Mouse (Mus musculus) natural killer cell, adult 2 months (primary cell): Measurements from ENCODE around the gene Pum1.

Source experiments
- DNase-seq, 2 experiments: peaks; one replicate each; pipeline ENCODE4 v3.0.0; 2022; ENCODE audit warnings: low spot score in 2 of 2

Pum1 gene

DNA sequence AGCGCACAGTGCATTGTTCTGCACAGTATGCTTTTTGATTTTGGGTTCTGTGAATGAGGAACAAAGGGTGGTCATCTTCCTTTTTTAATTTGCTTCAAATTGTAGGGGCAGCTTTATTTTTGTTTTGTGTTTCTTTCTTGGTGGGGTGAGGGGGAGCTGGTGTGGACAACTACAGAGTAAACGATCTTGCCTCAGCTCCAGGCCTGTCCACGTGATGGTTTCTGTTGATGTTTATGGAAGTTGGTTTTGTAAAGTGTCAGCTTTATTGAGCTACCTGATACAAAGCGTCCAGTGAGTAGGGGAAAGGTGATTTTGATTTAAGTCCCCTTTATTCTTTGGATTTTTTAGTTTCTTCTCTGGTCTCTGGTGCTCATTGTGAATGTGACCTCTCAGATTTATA, 72.8 kb downstream of the Pum1 start:
- no peak for DNase-seq

DNA sequence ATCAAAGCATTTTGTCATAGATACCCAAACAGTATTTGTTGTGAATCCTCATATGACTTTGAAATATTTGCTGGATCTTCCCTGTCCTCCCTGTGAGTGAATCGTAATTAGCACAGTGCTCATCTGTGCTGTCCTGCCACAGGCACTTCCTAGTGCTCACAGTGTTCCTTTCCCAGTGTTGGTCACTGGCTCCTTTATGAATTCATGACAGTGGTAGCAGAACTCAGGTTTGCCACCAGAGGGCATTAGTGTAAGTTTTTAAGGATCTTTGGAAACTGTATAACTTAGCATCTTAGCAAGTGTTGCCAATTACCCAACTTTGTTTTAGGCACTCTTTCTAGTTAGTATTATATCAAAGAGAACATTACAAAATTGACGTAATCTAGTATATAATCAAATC, 75.4 kb downstream of the Pum1 start:
- peak in 1 of 2 experiments; percentile 10 for DNase-seq

DNA sequence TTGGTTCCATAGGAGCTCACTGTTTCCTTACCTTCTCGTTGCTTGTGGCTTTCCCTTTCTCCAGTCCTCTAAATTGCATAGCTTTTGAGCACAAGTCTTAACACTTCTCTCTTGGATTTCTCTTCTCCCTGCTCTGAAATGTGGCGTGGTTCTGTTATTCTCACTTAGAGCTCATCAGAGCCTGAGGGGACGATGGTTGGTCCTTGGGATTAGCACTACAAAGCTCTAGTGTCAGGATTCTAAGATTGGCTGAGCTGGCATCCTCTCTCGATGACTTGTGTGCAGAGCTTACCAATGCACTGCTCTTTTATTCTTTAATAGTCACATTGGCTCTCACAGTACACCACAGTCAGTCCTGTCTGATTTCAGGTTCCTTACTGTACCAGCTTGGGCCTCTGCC, 80.9 kb downstream of the Pum1 start:
- no peak for DNase-seq

DNA sequence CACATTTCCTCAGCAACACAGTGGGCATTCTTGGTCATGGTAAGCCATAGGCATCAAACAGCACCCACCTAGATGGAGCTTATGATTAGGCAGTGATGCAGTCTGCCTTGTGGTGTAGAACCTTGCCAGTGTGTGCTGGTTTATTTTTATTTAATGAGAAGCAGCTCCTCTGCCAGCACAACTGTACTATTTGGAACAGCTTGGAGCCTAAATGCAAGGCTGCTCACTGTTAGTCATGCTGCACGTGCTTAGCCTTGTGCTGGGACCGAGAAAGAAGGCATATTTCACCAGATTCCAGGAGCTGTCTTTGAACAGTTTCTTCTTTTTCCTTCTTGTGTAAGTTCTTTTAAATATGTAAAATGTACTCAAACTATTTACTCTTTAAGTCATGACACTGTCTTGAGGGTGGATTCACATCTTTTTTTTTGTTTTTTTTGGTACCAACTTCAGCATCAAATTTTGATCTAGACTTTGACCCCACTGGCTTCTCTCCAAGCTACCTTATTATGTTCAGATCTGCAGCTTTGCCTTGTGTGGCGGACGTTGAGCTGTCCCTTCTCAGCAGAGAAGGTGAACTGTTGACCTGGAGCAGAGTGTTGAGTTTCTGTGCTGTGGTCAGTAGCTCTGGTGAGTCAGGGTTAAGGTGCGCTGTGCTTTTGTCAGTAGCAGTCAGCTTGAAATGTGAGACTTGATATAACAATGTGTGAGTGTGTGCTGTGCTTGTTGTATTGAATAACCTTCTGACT, 82.6 kb downstream of the Pum1 start:
- no peak for DNase-seq

DNA sequence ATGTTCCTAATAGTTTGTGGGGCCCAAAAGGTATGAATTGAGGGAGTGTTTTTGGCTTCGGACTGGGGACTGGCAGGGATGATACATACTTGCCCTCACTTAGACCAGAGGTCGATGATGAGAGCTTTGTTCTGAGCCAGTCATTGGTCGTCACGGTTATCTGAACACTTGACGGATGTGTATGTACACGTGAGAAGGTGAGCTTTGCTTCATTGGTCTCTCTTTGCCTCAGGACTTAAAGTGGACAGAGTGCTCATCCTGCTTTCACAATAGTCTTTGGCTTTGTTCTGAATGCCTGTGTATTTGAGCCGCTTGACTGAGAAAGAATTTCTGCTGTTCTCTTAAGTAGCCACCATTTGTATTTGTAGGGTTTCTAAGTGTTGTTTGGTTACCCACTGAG, 86.4 kb downstream of the Pum1 start:
- no peak for DNase-seq

DNA sequence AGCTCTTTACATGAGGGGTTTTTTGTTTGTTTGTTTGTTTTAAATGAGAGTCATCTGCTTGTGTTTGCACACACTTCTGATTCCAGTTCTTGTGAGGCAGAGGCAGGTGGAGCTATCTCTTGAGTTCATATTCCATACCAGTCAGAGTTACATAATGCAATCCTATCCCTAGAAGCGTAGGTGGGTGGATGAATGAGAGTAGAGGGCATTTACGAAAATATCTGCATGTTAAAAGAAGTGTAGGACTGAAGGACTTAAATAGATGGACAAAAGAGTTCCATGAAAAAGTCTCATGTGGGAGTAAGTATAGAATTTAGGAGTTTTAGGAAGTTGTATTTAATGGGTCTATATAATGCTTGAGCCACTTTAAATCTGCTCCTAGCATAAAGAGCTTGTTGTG, 88.8 kb downstream of the Pum1 start:
- DNase-seq: no peak

DNA sequence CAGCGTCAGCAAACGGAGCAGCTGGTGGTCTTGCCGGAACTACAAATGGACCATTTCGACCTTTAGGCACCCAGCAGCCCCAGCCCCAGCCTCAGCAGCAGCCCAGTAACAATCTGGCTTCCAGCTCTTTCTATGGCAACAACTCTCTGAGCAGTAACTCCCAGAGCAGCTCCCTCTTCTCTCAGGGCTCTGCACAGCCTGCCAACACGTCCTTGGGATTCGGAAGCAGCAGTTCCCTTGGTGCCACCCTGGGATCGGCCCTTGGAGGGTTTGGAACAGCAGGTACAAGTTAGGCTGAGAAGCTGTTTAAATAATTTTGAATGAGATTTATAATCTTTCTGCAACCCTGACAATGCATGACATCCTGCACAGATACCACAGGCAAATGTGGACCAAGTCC, 89.5 kb downstream of the Pum1 start:
- no peak for DNase-seq

DNA sequence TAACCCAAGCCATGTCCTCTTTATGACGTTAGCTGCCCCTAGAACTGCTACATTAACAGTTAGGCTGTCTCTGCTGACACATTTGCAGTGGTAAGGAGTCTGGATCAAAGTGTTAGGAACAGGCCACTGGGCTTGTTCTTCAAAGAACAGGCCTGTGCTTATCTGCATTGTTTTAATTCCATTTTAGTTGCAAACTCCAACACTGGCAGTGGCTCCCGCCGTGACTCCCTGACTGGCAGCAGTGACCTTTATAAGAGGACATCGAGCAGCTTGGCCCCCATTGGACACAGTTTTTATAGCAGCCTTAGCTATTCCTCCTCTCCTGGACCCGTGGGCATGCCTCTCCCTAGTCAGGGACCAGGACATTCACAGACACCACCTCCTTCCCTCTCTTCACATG, 90.6 kb downstream of the Pum1 start:
- no peak for DNase-seq

DNA sequence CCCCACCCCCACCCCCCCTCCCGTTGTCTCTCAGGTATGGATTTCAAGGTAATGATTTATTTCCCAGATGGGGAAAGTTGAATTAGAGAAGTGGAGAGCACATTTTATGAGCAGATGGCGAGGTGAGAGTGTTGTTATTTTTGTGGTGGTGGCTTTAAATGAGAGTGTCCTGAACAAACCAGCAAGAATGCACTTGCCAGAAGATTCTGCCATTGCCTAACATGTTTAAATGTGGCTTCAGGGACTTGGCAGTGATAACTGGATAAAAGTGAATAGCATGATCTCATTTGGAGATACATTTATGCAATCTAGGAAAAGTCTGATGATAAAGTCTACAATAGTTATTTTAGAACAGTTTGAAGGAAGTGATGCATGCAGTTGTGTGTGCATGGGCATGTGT, 91.7 kb downstream of the Pum1 start:
- DNase-seq: no peak

DNA sequence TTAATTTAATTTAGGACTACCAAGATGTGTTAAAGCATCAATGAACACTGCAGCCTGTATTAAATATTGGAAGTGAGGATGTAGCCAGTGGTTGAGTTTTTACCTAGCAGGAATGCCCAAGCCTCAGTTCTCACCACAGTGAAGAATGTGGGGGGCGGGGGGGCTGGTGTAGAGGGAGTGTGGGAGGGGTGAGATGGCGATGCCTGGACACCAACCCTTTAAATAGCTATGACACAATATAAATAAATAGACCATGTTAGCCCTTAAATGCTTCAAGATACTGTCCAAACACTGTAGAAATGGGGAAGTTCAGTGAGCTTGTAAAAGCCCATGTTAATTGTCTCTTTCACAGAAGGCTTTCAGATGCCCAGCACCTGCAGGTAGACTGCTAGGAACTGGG, 96.8 kb downstream of the Pum1 start:
- no peak for DNase-seq

DNA sequence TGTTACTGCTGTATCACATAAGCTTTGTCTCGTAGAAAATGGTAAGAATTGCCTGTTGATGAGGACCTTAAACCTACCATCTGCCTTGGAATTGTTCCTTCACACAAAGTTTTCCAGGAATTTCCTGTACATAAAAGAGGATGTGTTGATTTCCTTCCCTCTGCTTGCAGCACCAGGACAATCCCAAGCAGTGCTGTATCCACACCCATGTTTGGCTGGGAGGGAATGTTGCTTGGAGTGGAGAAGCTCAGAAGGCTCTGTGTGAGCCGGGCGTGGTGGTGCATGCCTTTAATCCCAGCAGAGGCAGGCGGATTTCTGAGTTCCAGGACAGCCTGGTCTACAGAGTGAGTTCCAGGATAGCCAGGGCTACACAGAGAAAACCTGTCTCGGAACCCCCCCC, 98.7 kb downstream of the Pum1 start:
- DNase-seq: no peak

DNA sequence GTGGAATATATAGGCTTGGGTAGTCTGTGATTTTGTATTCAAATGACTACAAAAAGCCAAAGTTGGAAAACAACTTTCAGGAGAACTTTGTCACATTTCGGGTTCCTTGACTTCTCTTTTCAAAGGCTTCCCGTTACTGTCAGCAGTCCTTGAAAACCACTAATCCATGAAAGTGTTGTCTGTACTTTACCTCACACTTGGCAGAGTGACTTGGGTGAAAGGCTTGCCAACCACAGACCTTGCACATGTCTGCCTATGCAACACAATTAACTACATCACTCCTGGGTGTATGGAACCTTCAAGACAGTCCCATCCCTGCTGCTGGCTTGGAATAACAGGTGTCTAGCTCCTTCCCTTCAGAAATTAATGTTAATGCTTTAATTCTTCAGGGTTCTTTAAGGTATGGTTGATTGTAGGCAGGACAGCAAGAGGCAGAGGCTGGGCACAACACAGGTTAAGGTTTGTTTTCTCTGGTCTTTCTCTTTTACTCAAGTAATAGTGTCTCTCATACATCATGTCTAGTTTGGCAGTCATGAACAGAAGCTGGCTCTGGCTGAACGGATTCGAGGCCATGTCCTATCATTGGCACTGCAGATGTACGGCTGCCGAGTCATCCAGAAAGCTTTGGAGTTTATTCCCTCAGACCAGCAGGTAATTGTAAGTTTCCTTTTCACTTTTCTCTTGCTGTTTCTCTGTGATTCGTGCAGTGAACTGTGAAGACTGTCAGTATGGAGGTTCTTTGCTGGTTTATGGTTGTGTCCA, 102.5 kb downstream of the Pum1 start:
- no peak for DNase-seq

DNA sequence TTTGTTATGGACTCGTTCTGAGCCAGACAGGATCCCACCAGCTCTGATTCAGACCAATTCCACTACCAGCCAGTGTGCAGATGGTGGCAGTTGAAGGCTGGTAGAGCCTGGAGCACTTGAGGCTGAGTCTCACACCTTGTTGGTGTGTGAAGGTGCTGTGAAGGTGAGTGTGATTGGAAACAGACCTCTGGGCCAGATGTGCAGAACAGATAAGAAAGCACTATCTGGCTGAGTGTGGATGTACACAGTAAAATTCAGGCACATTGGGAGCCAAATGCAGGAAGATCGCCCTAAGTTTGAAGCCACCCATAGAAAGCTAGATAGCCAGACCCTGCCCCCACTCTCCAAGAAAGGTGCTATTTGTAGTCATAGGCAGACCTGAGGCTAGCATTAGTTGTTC, 103.3 kb downstream of the Pum1 start:
- DNase-seq: no peak

DNA sequence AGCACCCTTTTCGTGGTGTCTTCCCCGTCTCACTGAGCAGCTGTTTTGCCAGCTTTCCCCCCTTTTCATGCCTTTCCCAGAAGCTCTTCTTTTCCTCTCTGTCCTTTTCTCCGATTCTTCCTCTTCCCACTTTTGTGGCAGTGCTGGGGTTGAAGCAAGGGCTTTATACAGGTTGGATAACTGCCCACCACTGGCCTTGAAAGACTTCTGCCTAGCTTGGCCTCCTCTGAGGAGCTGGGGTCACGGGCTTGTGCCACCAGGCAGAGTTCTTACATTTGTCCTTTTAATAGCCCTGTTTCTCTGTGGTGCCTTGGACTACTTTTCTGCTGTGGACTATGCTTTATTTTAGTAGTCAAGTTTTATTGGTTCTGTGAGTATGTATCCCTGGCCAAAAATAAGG, 103.8 kb downstream of the Pum1 start:
- DNase-seq: no peak

DNA sequence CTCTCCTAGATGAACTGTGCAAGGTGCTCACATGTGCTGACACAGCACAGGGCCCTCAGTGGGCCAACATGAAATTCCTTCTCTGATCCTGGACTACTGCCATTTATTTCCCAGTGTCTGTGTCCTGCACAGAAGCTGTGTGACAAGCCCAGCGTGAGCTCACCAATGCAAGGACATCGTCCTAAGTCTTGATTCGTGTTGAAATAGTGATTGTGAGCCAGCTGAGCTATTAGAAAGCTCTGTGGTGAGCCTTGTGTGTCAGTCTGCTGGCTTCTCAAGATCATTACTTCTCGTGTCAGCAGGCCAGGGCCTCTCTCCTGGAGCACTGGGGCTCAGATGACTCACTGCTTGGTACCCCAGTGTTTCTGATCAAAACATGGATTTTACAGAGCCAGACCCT, 110.8 kb downstream of the Pum1 start:
- no peak for DNase-seq

DNA sequence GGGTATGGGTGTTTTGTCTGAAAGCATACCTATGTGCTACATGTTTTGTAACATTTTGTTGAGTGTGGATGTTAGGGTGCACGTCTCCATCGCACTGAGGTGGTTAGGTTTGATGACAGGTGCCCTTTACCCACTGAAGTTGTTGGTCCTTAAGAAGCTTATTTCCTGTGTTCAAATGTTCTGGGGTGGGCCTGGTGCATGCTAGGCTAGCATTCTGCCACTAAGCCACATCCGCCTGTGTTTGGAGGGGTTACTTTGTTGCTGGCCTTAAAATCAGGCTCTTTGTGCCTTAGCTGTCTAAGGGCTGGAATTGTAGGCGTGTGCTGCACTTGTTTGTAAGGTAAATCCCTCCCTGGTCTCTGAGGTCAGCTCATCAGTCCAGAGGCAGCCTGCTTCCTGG, 111.7 kb downstream of the Pum1 start:
- DNase-seq: peak in 1 of 2 experiments; percentile 21

DNA sequence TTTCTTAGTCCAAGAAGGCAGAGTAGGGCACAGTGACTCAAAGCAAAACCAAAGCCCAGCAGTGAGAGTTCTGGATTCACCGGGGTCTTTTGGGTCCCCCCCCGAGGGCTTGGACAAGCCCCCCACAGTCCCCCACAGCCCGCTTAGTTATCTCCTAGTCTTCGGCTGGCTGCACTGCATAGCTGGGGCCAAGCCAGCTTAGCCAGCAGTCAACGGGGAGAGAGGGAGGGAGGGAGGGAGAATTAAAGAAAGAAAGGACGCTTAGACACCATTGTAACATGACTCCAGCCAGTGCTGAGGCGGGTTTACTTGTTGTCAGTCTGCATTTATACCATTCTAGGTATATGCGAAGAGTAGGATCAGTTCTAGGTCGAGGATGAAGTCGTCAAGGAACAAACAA, 114.5 kb downstream of the Pum1 start:
- no peak for DNase-seq

DNA sequence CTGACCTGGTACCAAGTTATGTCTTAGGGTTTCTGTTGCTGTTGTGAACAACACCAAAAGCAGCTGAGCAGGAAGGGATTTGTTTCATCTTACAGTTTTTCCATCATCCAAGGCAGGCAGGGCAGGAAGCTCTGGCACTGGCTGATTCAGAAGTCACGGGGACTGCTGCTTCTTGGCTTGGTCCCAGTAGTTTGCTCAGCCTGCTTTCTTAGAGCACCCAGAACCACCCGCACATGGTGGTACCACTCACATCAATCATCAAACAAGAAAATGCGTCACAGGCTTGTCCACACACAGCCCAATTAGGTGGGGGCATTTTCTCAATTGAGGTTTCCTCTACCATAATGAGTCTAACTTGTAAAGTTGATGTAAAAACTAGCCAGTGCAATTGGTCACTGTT, 115.9 kb downstream of the Pum1 start:
- no peak for DNase-seq

DNA sequence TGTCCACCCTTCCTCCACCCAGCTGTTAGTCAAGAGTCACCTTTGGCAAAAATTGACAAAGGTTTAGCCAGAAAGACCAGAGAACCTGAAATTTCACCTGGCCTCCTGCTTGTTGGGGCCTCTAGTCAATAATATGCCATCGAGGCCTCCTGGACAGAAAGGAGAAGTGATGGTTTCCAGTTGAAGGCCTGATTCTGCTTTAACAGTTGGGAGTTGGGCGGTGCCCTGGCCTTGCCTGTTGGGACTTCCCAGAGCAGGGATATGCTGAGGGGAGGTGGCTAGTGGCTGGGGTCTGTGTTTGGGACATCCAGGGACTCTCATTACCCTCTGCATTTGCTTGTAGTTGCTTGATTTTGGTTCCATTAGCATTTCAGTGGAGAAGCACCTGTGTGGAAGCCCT, 119.4 kb downstream of the Pum1 start:
- no peak for DNase-seq

DNA sequence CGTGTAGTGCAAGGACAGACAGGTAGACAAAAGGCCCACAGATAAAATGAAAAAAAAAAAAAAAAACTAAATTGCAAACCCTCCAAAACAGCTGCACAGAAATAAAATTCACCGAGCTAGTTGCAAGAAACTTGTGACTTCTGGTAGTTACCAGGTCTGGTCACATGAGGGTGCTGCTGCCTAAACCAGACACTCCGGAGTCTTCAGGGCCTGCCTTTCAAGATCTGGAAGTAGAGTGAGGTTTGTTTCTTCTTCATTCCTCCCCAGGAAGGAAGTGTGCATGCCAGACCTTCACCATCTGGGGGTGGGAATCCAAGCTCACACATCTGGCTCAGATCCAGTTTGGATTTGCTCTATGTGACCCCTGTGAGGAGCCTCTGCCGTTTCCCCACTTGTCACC, 121.6 kb downstream of the Pum1 start:
- peak in 1 of 2 experiments; percentile 39 for DNase-seq

DNA sequence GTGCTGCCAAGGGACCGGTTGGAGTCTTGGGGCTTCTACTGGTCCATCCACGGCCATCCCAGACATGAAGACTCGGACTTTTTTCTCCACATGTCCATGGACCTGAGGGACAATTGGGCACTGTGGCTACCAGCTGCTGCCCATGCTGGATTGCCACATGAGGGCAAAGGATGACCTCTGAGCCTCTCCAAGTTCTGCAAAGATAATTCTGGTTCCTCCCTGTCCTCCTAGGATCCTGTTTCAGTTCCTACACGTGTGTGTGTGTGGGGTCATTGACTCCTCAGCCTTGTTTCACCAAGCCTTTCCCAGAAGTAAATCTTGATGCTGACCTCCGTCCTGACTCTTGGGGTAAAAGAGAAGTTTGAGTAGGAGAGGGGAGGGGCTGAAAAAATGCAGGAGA, 124.4 kb downstream of the Pum1 start:
- no peak for DNase-seq

DNA sequence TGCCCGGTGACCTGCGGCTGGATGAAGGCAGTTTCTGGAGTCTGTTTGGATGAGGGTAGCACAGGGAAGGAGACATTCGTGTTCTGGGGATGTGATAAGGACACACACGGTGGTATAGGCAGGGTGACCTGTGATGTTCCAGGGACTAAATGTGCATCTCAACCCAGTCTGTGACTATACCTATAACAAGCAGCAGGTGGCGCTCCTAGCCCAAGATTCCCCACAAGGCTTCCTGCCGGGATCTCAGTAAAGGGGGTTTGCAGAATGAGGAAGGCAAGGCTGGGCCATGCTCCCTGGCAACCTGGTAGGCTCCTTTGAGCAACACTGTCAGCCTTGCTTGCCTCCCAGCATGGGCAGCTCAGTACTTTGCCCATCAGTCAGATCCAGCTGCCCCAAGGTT, 127.1 kb downstream of the Pum1 start:
- peak; percentile 58 to 73 for DNase-seq

DNA sequence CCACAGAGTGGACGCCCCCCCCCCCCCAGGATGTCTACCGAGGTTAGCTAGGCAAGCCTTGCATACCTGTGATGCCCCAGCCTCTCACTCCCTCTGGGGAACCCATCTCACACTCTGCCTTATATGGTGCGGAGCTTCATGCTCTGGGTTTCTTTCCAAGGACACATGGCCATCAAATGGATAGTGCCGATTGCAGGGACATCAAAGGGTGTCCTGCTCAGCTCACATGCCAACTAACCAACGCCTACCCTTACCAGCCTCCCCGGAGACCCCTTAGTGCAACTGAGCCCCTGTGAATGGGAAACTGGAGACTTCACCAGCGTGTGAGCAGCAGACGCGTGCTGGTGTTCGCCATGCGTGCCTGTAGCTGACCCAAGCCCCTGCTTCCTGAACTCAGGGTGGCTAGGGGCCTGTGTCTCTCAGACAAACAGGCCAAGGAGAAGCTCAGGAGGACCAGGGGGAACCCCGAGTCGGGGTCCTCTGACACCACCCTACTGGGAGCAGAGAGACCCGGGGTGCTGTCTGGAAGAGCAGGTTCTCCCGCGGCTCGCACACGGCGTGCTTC, 128.8 kb downstream of the Pum1 start:
- no peak for DNase-seq
